9 mouse cellular contexts compared by ENCODE assay signal in genomic region chr19:42169322-42169975, GRCm38 (mm10). TPM values are rescaled to one million over a fixed set of nuclear protein-coding genes. Genes with fewer than 3 reads are reported as not detected.
DNase-seq lines count a peak whose midpoint lies in the region; ATAC-seq and TF ChIP-seq lines count a peak whose summit lies in the region.
"Had no signal": no experiment of that assay in that cellular context is flagged by ENCODE, and none has a peak within 500 bp of the region (broad histone marks: within the 10 kb centered on the region; RNA-seq: fewer than 3 reads in every experiment).

No protein-coding gene starts in this region.

- H3K4me1 ChIP-seq in limb, embryonic 14.5 days (ENCODE audit: control insufficient read depth, insufficient read depth, low read length) = peaks cover 11% of the 10 kb centered on the region
- peaks cover 20% of the 10 kb centered on the region for H3K4me1 ChIP-seq in limb, embryonic 10.5 days
- H3K4me1 ChIP-seq in hindbrain, embryonic 16.5 days (ENCODE audit: control insufficient read depth, insufficient read depth, low read depth, low read length) = peaks cover 24% of the 10 kb centered on the region
- peaks cover 8% of the 10 kb centered on the region; the same call in 1 of the 2 replicates for H3K4me1 ChIP-seq in midbrain, postnatal 0 days (ENCODE audit: insufficient read depth, low read length)

- no peak overlapping the region for H3K4me3 ChIP-seq in limb, embryonic 14.5 days (replicated peaks; ENCODE audit: low read length)
- no peak overlapping the region for H3K4me3 ChIP-seq in limb, embryonic 10.5 days
- H3K4me3 ChIP-seq in hindbrain, embryonic 16.5 days (ENCODE audit: low read length) = peak overlapping the region; percentile 83; the same call in 1 of the 2 replicates
- peak overlapping the region; percentile 69; the same call in 1 of the 2 replicates for H3K4me3 ChIP-seq in midbrain, postnatal 0 days (ENCODE audit: low read depth, low read length)

- no peak for DNase-seq in limb, embryonic 14.5 days (ENCODE audit: low spot score)
- no peak for DNase-seq in limb, embryonic 10.5 days (ENCODE audit: low spot score)
- peak; percentile 68 for DNase-seq in cerebellum, adult 9-10 months
- peak; percentile 15 for DNase-seq in midbrain, postnatal 0 days (ENCODE audit: low spot score)
- no peak for DNase-seq in ovary, postnatal 14 days (ENCODE audit: low spot score)
- DNase-seq in B cell, adult 2 months = no peak

- no peaks in the 10 kb centered on the region for H3K36me3 ChIP-seq in limb, embryonic 14.5 days (ENCODE audit: control insufficient read depth, insufficient read depth, low read length)
- no peaks in the 10 kb centered on the region for H3K36me3 ChIP-seq in limb, embryonic 10.5 days
- H3K36me3 ChIP-seq in hindbrain, embryonic 16.5 days (ENCODE audit: control insufficient read depth, insufficient read depth, low read length) = no peaks in the 10 kb centered on the region
- no peaks in the 10 kb centered on the region for H3K36me3 ChIP-seq in midbrain, postnatal 0 days (ENCODE audit: insufficient read depth, low read length)
- H3K36me3 ChIP-seq: heart, embryonic 15.5 days had no signal

- H3K9ac ChIP-seq in limb, embryonic 14.5 days (ENCODE audit: low read depth, low read length, severe bottlenecking) = 0 out of 2 replicates have a peak overlapping the region, but pooled peaks have one; percentile 16
- peak overlapping the region; percentile 74 for H3K9ac ChIP-seq in hindbrain, embryonic 16.5 days (ENCODE audit: low read depth, low read length)
- peak overlapping the region; percentile 29; the same call in 1 of the 2 replicates for H3K9ac ChIP-seq in midbrain, postnatal 0 days (replicated peaks; ENCODE audit: low read length, poor library complexity, severe bottlenecking)

- no peak for ATAC-seq in limb, embryonic 14.5 days (ENCODE audit: low FRiP score, low read depth)
- 0 out of 2 replicates have a peak, but pooled peaks have one; percentile 2 for ATAC-seq in hindbrain, embryonic 16.5 days
- ATAC-seq in midbrain, postnatal 0 days (ENCODE audit: low FRiP score) = no peak

- no peaks in the 10 kb centered on the region for H3K9me3 ChIP-seq in limb, embryonic 14.5 days (ENCODE audit: control insufficient read depth, low read length)
- H3K9me3 ChIP-seq in limb, embryonic 10.5 days (replicated peaks) = no peaks in the 10 kb centered on the region
- H3K9me3 ChIP-seq in hindbrain, embryonic 16.5 days (ENCODE audit: control insufficient read depth, low read length) = no peaks in the 10 kb centered on the region
- no peaks in the 10 kb centered on the region for H3K9me3 ChIP-seq in midbrain, postnatal 0 days (ENCODE audit: low read length)
- H3K9me3 ChIP-seq: heart, embryonic 15.5 days had no signal

- TF ChIP-seq CTCF in midbrain, postnatal 0 days (IDR thresholded peaks at IDR 0.05) = no peak

- no peak overlapping the region for H3K4me2 ChIP-seq in limb, embryonic 14.5 days (replicated peaks; ENCODE audit: low read depth, low read length, severe bottlenecking)
- peak overlapping the region; percentile 78; the same call in 1 of the 2 replicates for H3K4me2 ChIP-seq in hindbrain, embryonic 16.5 days (ENCODE audit: low read length)
- peak overlapping the region; percentile 83 for H3K4me2 ChIP-seq in midbrain, postnatal 0 days (ENCODE audit: low read depth, low read length, poor library complexity, severe bottlenecking)

- no peak for TF ChIP-seq POLR2A in limb, embryonic 14.5 days (IDR thresholded peaks at IDR 0.05; ENCODE audit: borderline replicate concordance, extremely low read depth, insufficient read depth, insufficient read length)

- no peak overlapping the region for H3K27ac ChIP-seq in limb, embryonic 14.5 days (replicated peaks; ENCODE audit: low read depth, low read length)
- no peak overlapping the region for H3K27ac ChIP-seq in limb, embryonic 10.5 days
- peak overlapping the region; percentile 24; the same call in 1 of the 2 replicates for H3K27ac ChIP-seq in hindbrain, embryonic 16.5 days (ENCODE audit: low read depth, low read length)
- no peak overlapping the region for H3K27ac ChIP-seq in midbrain, postnatal 0 days (ENCODE audit: low read depth, low read length)

- H3K27me3 ChIP-seq in limb, embryonic 14.5 days (ENCODE audit: control insufficient read depth, insufficient read depth, low read length) = 0 out of 2 replicates have a peak, but pooled peaks cover 2% of the 10 kb centered on the region
- peaks cover 39% of the 10 kb centered on the region for H3K27me3 ChIP-seq in limb, embryonic 10.5 days (ENCODE audit: low read depth, poor library complexity, severe bottlenecking)
- peaks cover 9% of the 10 kb centered on the region for H3K27me3 ChIP-seq in hindbrain, embryonic 16.5 days (replicated peaks; ENCODE audit: control insufficient read depth, insufficient read depth, low read length)
- no peaks in the 10 kb centered on the region for H3K27me3 ChIP-seq in midbrain, postnatal 0 days (ENCODE audit: insufficient read depth, low read length)

- 69% methylated on average over 10 of the region's 10 CpGs for WGBS in limb, embryonic 14.5 days
- WGBS in limb, embryonic 10.5 days = 80% methylated on average over 10 of the region's 10 CpGs
- WGBS in hindbrain, embryonic 16.5 days = 55% methylated on average over 10 of the region's 10 CpGs
- WGBS in midbrain, postnatal 0 days = 73% methylated on average over 10 of the region's 10 CpGs

RNA-seq across cellular contexts. Expression of gene Zfyve27, which starts 5.7 kb away (rescaled TPM):
- polyA plus RNA-seq in limb, embryonic 14.5 days (2012; rRNA removed) = 47.4 and 58.6 TPM in 2 replicates
- 13.1 and 16.5 TPM in 2 replicates for polyA plus RNA-seq in limb, embryonic 14.5 days (2014; fragmentation: Nextera tagmentation; extraction: Ambion mirVana)
- polyA plus RNA-seq in limb, embryonic 10.5 days (2016; fragmentation: Nextera tagmentation; extraction: Ambion mirVana) = 27.6 and 30.8 TPM in 2 replicates
- 56.4 and 62.4 TPM in 2 replicates for polyA plus RNA-seq in hindbrain, embryonic 16.5 days (2015; fragmentation: Nextera tagmentation; extraction: Ambion mirVana)
- 71.8 and 83.9 TPM in 2 replicates for total RNA-seq in midbrain, postnatal 0 days (2014; rRNA removed)
- 48.8 and 50.6 TPM in 2 replicates for polyA plus RNA-seq in midbrain, postnatal 0 days (2015; fragmentation: Nextera tagmentation; extraction: Ambion mirVana)

RNA-seq across cellular contexts. Expression of gene Marveld1, which starts 22.2 kb away (rescaled TPM):
- polyA plus RNA-seq in limb, embryonic 14.5 days (2012; rRNA removed) = 105 and 131 TPM in 2 replicates
- polyA plus RNA-seq in limb, embryonic 14.5 days (2014; fragmentation: Nextera tagmentation; extraction: Ambion mirVana) = 25.4 and 36.4 TPM in 2 replicates
- 5.6 and 5.8 TPM in 2 replicates for polyA plus RNA-seq in limb, embryonic 10.5 days (2016; fragmentation: Nextera tagmentation; extraction: Ambion mirVana)
- 1.5 and 2.3 TPM in 2 replicates for polyA plus RNA-seq in hindbrain, embryonic 16.5 days (2015; fragmentation: Nextera tagmentation; extraction: Ambion mirVana)
- total RNA-seq in midbrain, postnatal 0 days (2014; rRNA removed) = 14.7 and 15.1 TPM in 2 replicates
- polyA plus RNA-seq in midbrain, postnatal 0 days (2015; fragmentation: Nextera tagmentation; extraction: Ambion mirVana) = 2.9 and 3.6 TPM in 2 replicates

RNA-seq across cellular contexts. Expression of gene Sfrp5, which starts 32.6 kb away (rescaled TPM):
- polyA plus RNA-seq in limb, embryonic 14.5 days (2012; rRNA removed) = 7.2 and 8.7 TPM in 2 replicates
- polyA plus RNA-seq in limb, embryonic 14.5 days (2014; fragmentation: Nextera tagmentation; extraction: Ambion mirVana) = 5.1 and 5.4 TPM in 2 replicates
- polyA plus RNA-seq in limb, embryonic 10.5 days (2016; fragmentation: Nextera tagmentation; extraction: Ambion mirVana) = 0.21 and 2.4 TPM in 2 replicates
- 2.7 and 3.5 TPM in 2 replicates for polyA plus RNA-seq in hindbrain, embryonic 16.5 days (2015; fragmentation: Nextera tagmentation; extraction: Ambion mirVana)
- 1.6 and 3.8 TPM in 2 replicates for total RNA-seq in midbrain, postnatal 0 days (2014; rRNA removed)
- polyA plus RNA-seq in midbrain, postnatal 0 days (2015; fragmentation: Nextera tagmentation; extraction: Ambion mirVana) = 2.7 and 2.8 TPM in 2 replicates
- total RNA-seq: monocyte, adult 5-6 weeks had no signal

RNA-seq across cellular contexts. Expression of gene Avpi1, which starts 40.6 kb away (rescaled TPM):
- 16.5 and 17.6 TPM in 2 replicates for polyA plus RNA-seq in limb, embryonic 14.5 days (2012; rRNA removed)
- polyA plus RNA-seq in limb, embryonic 14.5 days (2014; fragmentation: Nextera tagmentation; extraction: Ambion mirVana) = 34.2 and 34.8 TPM in 2 replicates
- 22.1 and 25.0 TPM in 2 replicates for polyA plus RNA-seq in limb, embryonic 10.5 days (2016; fragmentation: Nextera tagmentation; extraction: Ambion mirVana)
- polyA plus RNA-seq in hindbrain, embryonic 16.5 days (2015; fragmentation: Nextera tagmentation; extraction: Ambion mirVana) = 12.2 and 12.6 TPM in 2 replicates
- 9.3 and 11.5 TPM in 2 replicates for total RNA-seq in midbrain, postnatal 0 days (2014; rRNA removed)
- polyA plus RNA-seq in midbrain, postnatal 0 days (2015; fragmentation: Nextera tagmentation; extraction: Ambion mirVana) = 11.9 and 13.7 TPM in 2 replicates

Comparison
In these comparisons a context has a peak if more than half of its experiments do, and no peak if none do; other contexts are left out.
1. DNase-seq: peak in cerebellum, adult 9-10 months (single experiment) and midbrain, postnatal 0 days (single experiment); none in limb, embryonic 14.5 days (single experiment), limb, embryonic 10.5 days (single experiment), ovary, postnatal 14 days (single experiment) and B cell, adult 2 months (0 of 2).
2. H3K4me3 ChIP-seq: peak in hindbrain, embryonic 16.5 days (single experiment) and midbrain, postnatal 0 days (single experiment); none in limb, embryonic 14.5 days (single experiment) and limb, embryonic 10.5 days (single experiment).
3. H3K9ac ChIP-seq: peak in every context shown above with its lines; median percentile 74 in hindbrain, embryonic 16.5 days; 29 in midbrain, postnatal 0 days; 16 in limb, embryonic 14.5 days.